Mouse (Mus musculus) liver, embryonic 15.5 days (tissue): ENCODE results near the gene Atp6v0c. TPM values are rescaled to one million over a fixed set of nuclear protein-coding genes. Genes with fewer than 3 reads are reported as not detected.

Experiments
- ATAC-seq: fragments of 200-750 bp; cut with Nextera tagmentation; 2 replicates; pipeline ENCODE4 v1.8.0; 2017; ENCODE audit warnings: moderate number of reproducible peaks, mild to moderate bottlenecking, moderate library complexity; ENCODE audit not compliant: insufficient read depth
- H3K27ac ChIP-seq: fragments of 300-500 bp; sonication (generic); replicated peaks from 2 replicates; pipeline ENCODE4 v1.5.1; 2015; ENCODE audit warnings: mild to moderate bottlenecking, inconsistent platforms
- H3K27me3 ChIP-seq: fragments of 300-500 bp; sonication (generic); 2 replicates; pipeline ENCODE4 v1.6.1; 2015; ENCODE audit warnings: mild to moderate bottlenecking, inconsistent platforms
- H3K36me3 ChIP-seq: fragments of 300-500 bp; sonication (generic); replicated peaks from 2 replicates; pipeline ENCODE4 v1.6.1; 2015; ENCODE audit warnings: moderate library complexity, mild to moderate bottlenecking, inconsistent platforms
- H3K4me1 ChIP-seq: fragments of 300-500 bp; sonication (generic); replicated peaks from 2 replicates; pipeline ENCODE4 v1.6.1; 2015; ENCODE audit warnings: inconsistent platforms
- H3K4me2 ChIP-seq: fragments of 300-500 bp; sonication (generic); 2 replicates; pipeline ENCODE4 v1.6.1; 2015; ENCODE audit warnings: moderate library complexity, mild to moderate bottlenecking, inconsistent platforms
- H3K4me3 ChIP-seq: fragments of 300-500 bp; sonication (generic); replicated peaks from 2 replicates; pipeline ENCODE4 v1.5.1; 2015; ENCODE audit warnings: mild to moderate bottlenecking, inconsistent platforms
- H3K9ac ChIP-seq: fragments of 300-500 bp; sonication (generic); 2 replicates; pipeline ENCODE4 v1.6.1; 2015; ENCODE audit warnings: moderate library complexity, mild to moderate bottlenecking, inconsistent platforms
- H3K9me3 ChIP-seq: fragments of 300-500 bp; sonication (generic); replicated peaks from 2 replicates; pipeline ENCODE4 v1.6.1; 2016; ENCODE audit warnings: inconsistent platforms
- WGBS: fragments of 180-500 bp; shearing (Covaris S2); methylation state at CpG from one replicate; pipeline ENCODE4 v1.1.7; 2015; ENCODE audit warnings: mixed read lengths; ENCODE audit not compliant: insufficient replicate concordance; 5-methylcytosine and 5-hydroxymethylcytosine counted together
- polyA plus RNA-seq: library from polyadenylated mRNA; unstranded; fragments of >200 nt; fragmentation: Nextera tagmentation; extraction: Ambion mirVana; gene quantifications from 2 replicates; pipeline ENCODE4 v1.2.1, GENCODE M21; 2015

The Atp6v0c gene
- polyA plus RNA-seq, 1 experiment from 2014 or later = 362 TPM

GRCm38 (mm10) chr17:24170729-24171128, 1.2 kb upstream of the Atp6v0c start:
- Histone ChIP-seq H3K4me2 (peak overlapping the region; percentile 90), H3K9me3 (no peaks in the 10 kb centered on the region), H3K36me3 (peaks cover 19% of the 10 kb centered on the region), H3K9ac (no peak overlapping the region), H3K27ac (peak overlapping the region; percentile 98), H3K4me1 (peaks cover 59% of the 10 kb centered on the region), H3K27me3 (no peaks in the 10 kb centered on the region), H3K4me3 (peak overlapping the region; percentile 93)
- 51% methylated on average over 5 of the region's 5 CpGs for WGBS
- no peak for ATAC-seq

GRCm38 (mm10) chr17:24170125-24170524, 623 bp upstream of the Atp6v0c start:
- peak overlapping the region; percentile 91 for H3K9ac ChIP-seq
- H3K27me3 ChIP-seq = no peaks in the 10 kb centered on the region
- H3K9me3 ChIP-seq = no peaks in the 10 kb centered on the region
- H3K36me3 ChIP-seq = peaks cover 25% of the 10 kb centered on the region
- WGBS = 60% methylated on average over 3 of the region's 3 CpGs
- peak overlapping the region; percentile 93 for H3K4me3 ChIP-seq
- H3K4me1 ChIP-seq = peaks cover 64% of the 10 kb centered on the region
- ATAC-seq = no peak
- peak overlapping the region; percentile 98 for H3K27ac ChIP-seq
- peak overlapping the region; percentile 90 for H3K4me2 ChIP-seq

- Histone ChIP-seq H3K4me2 (peak overlapping the region; percentile 90), H3K9me3 (no peaks in the 10 kb centered on the region), H3K27me3 (no peaks in the 10 kb centered on the region), H3K27ac (peak overlapping the region; percentile 98), H3K9ac (peak overlapping the region; percentile 91), H3K4me3 (peak overlapping the region; percentile 93), H3K36me3 (peaks cover 32% of the 10 kb centered on the region), H3K4me1 (peaks cover 65% of the 10 kb centered on the region)
- WGBS = under 1% methylated on average over 41 of the region's 41 CpGs
- peak; percentile 43 for ATAC-seq
Observed at GRCm38 (mm10) chr17:24168590-24169277, 768 bp downstream of the Atp6v0c start.

GRCm38 (mm10) chr17:24167891-24168505, 1.5 kb downstream of the Atp6v0c start:
- Histone ChIP-seq H3K4me2 (peak overlapping the region; percentile 90), H3K9ac (peak overlapping the region; percentile 91), H3K27me3 (no peaks in the 10 kb centered on the region), H3K4me3 (peak overlapping the region; percentile 93), H3K36me3 (peaks cover 32% of the 10 kb centered on the region), H3K4me1 (peaks cover 67% of the 10 kb centered on the region), H3K27ac (peak overlapping the region; percentile 98), H3K9me3 (no peaks in the 10 kb centered on the region)
- 44% methylated on average over 7 of the region's 7 CpGs for WGBS
- no peak for ATAC-seq

GRCm38 (mm10) chr17:24167120-24167519, 2.4 kb downstream of the Atp6v0c start:
- peak overlapping the region; percentile 98 for H3K27ac ChIP-seq
- peak overlapping the region; percentile 90 for H3K4me2 ChIP-seq
- peaks cover 32% of the 10 kb centered on the region for H3K36me3 ChIP-seq
- peak overlapping the region; percentile 93 for H3K4me3 ChIP-seq
- H3K4me1 ChIP-seq = peaks cover 71% of the 10 kb centered on the region
- 52% methylated on average over 6 of the region's 6 CpGs for WGBS
- ATAC-seq = no peak
- H3K27me3 ChIP-seq = no peaks in the 10 kb centered on the region
- H3K9ac ChIP-seq = no peak overlapping the region
- no peaks in the 10 kb centered on the region for H3K9me3 ChIP-seq

GRCm38 (mm10) chr17:24164566-24165259, 4.8 kb downstream of the Atp6v0c start:
- Histone ChIP-seq H3K27ac (peak overlapping the region; percentile 34), H3K9ac (no peak overlapping the region), H3K4me2 (no peak overlapping the region), H3K9me3 (no peaks in the 10 kb centered on the region), H3K4me3 (no peak overlapping the region), H3K27me3 (no peaks in the 10 kb centered on the region), H3K36me3 (peaks cover 32% of the 10 kb centered on the region), H3K4me1 (peaks cover 68% of the 10 kb centered on the region)
- WGBS = 67% methylated on average over 11 of the region's 11 CpGs
- ATAC-seq = no peak

- ATAC-seq = peak; percentile 81
- peaks cover 32% of the 10 kb centered on the region for H3K36me3 ChIP-seq
- H3K4me3 ChIP-seq = peak within 1 kb of the TSS; percentile 66
- no peaks in the 10 kb centered on the region for H3K9me3 ChIP-seq
- H3K9ac ChIP-seq = peak within 1 kb of the TSS; percentile 78
- peaks cover 68% of the 10 kb centered on the region for H3K4me1 ChIP-seq
- H3K27ac ChIP-seq = peak within 1 kb of the TSS; percentile 94
- H3K27me3 ChIP-seq = no peaks in the 10 kb centered on the region
- H3K4me2 ChIP-seq = peak within 1 kb of the TSS; percentile 97
- WGBS = 1% methylated on average over 47 of the region's 47 CpGs
Observed at GRCm38 (mm10) chr17:24163176-24163962, 6.1 kb downstream of the Atp6v0c start, which contains the start of gene Amdhd2. Amdhd2 (minus strand) TSS chr17:24163766.

- H3K9ac ChIP-seq = peak overlapping the region; percentile 78
- peak overlapping the region; percentile 94 for H3K27ac ChIP-seq
- no peak for ATAC-seq
- 3% methylated on average over 17 of the region's 17 CpGs for WGBS
- H3K4me2 ChIP-seq = peak overlapping the region; percentile 97
- H3K36me3 ChIP-seq = peaks cover 28% of the 10 kb centered on the region
- H3K9me3 ChIP-seq = no peaks in the 10 kb centered on the region
- H3K4me3 ChIP-seq = peak overlapping the region; percentile 66
- no peaks in the 10 kb centered on the region for H3K27me3 ChIP-seq
- peaks cover 61% of the 10 kb centered on the region for H3K4me1 ChIP-seq
Observed at GRCm38 (mm10) chr17:24162584-24163175, 6.8 kb downstream of the Atp6v0c start.

- Histone ChIP-seq H3K9ac (peak overlapping the region; percentile 15; the same call in 1 of the 2 replicates), H3K36me3 (peaks cover 27% of the 10 kb centered on the region), H3K4me2 (no peak overlapping the region), H3K4me1 (peaks cover 49% of the 10 kb centered on the region), H3K27ac (no peak overlapping the region), H3K27me3 (no peaks in the 10 kb centered on the region), H3K4me3 (no peak overlapping the region), H3K9me3 (no peaks in the 10 kb centered on the region)
- no peak for ATAC-seq
- WGBS = 76% methylated on average over 5 of the region's 5 CpGs
Observed at GRCm38 (mm10) chr17:24161466-24161865, 8.0 kb downstream of the Atp6v0c start.

GRCm38 (mm10) chr17:24157526-24157925, 12.0 kb downstream of the Atp6v0c start:
- Histone ChIP-seq H3K27ac (no peak overlapping the region), H3K27me3 (no peaks in the 10 kb centered on the region), H3K4me3 (no peak overlapping the region), H3K4me2 (no peak overlapping the region), H3K36me3 (peaks cover 12% of the 10 kb centered on the region; the same call in 1 of the 2 replicates), H3K9ac (no peak overlapping the region), H3K9me3 (no peaks in the 10 kb centered on the region), H3K4me1 (peaks cover 54% of the 10 kb centered on the region)
- 84% methylated on average over 4 of the region's 4 CpGs for WGBS
- ATAC-seq = no peak
